Mouse (Mus musculus) hindbrain, embryonic 12.5 days (tissue): ENCODE measurements around the gene Prps1. TPM values are rescaled to one million over a fixed set of nuclear protein-coding genes. Genes with fewer than 3 reads are reported as not detected.
"Not testable (repeated sequence)": the region's sequence is repeated elsewhere in the genome, so short reads cannot be mapped to it uniquely, and the experiment has no call there.

Experiments used
- ATAC-seq: fragments of 200-750 bp; cut with Nextera tagmentation; 2 replicates; pipeline ENCODE4 v1.8.0; 2017; ENCODE audit warnings: moderate TSS enrichment; ENCODE audit not compliant: low FRiP score
- H3K27ac ChIP-seq: fragments of 300-500 bp; sonication (generic); 2 replicates; pipeline ENCODE4 v1.5.1; 2016; ENCODE audit warnings: mild to moderate bottlenecking
- H3K27me3 ChIP-seq: fragments of 300-500 bp; sonication (generic); 2 replicates; pipeline ENCODE4 v1.6.1; 2016; ENCODE audit warnings: mild to moderate bottlenecking
- H3K36me3 ChIP-seq: fragments of 300-500 bp; sonication (generic); 2 replicates; pipeline ENCODE4 v1.6.1; 2016; ENCODE audit warnings: mild to moderate bottlenecking
- H3K4me1 ChIP-seq: fragments of 300-500 bp; sonication (generic); 2 replicates; pipeline ENCODE4 v1.6.1; 2016
- H3K4me2 ChIP-seq: fragments of 300-500 bp; sonication (generic); replicated peaks from 2 replicates; pipeline ENCODE4 v1.6.1; 2016; ENCODE audit warnings: mild to moderate bottlenecking
- H3K4me3 ChIP-seq: fragments of 300-500 bp; sonication (generic); 2 replicates; pipeline ENCODE4 v1.5.1; 2016; ENCODE audit warnings: mild to moderate bottlenecking
- H3K9ac ChIP-seq: fragments of 300-500 bp; sonication (generic); 2 replicates; pipeline ENCODE4 v1.6.1; 2016; ENCODE audit warnings: mild to moderate bottlenecking, moderate library complexity
- H3K9me3 ChIP-seq: fragments of 300-500 bp; sonication (generic); replicated peaks from 2 replicates; pipeline ENCODE4 v1.6.1; 2016; ENCODE audit warnings: mild to moderate bottlenecking
- WGBS: fragments of 180-500 bp; shearing (Covaris S2); methylation state at CpG from one replicate; pipeline ENCODE4 v1.1.7; 2016; 5-methylcytosine and 5-hydroxymethylcytosine counted together
- polyA plus RNA-seq: library from polyadenylated mRNA; unstranded; fragments of >200 nt; fragmentation: Nextera tagmentation; extraction: Ambion mirVana; gene quantifications from 2 replicates; pipeline ENCODE4 v1.2.1, GENCODE M21; 2016

The Prps1 gene
- polyA plus RNA-seq, 1 experiment from 2014 or later, result 56.1 TPM

- Histone ChIP-seq H3K4me2 (no peak overlapping the region), H3K36me3 (no peaks in the 10 kb centered on the region), H3K9ac (no peak overlapping the region), H3K4me1 (0 out of 2 replicates have a peak, but pooled peaks cover 2% of the 10 kb centered on the region), H3K27me3 (peaks cover 46% of the 10 kb centered on the region), H3K4me3 (no peak overlapping the region), H3K27ac (no peak overlapping the region), H3K9me3 (no peaks in the 10 kb centered on the region)
- 41% methylated on average over 15 of the region's 15 CpGs for WGBS
- ATAC-seq, result peak; percentile 70
Measured at GRCm38 (mm10) chrX:140505497-140506238, 49.3 kb downstream of the Prps1 start.

GRCm38 (mm10) chrX:140506436-140507180, 50.2 kb downstream of the Prps1 start:
- no peak for ATAC-seq
- Histone ChIP-seq H3K4me2 (no peak overlapping the region), H3K27me3 (peaks cover 45% of the 10 kb centered on the region), H3K36me3 (no peaks in the 10 kb centered on the region), H3K4me1 (peaks cover 7% of the 10 kb centered on the region), H3K27ac (no peak overlapping the region), H3K4me3 (no peak overlapping the region), H3K9ac (no peak overlapping the region), H3K9me3 (no peaks in the 10 kb centered on the region)
- WGBS, result 73% methylated on average over 6 of the region's 6 CpGs

GRCm38 (mm10) chrX:140507377-140507776, 51.0 kb downstream of the Prps1 start:
- Histone ChIP-seq H3K4me3 (no peak overlapping the region), H3K36me3 (no peaks in the 10 kb centered on the region), H3K9me3 (no peaks in the 10 kb centered on the region), H3K9ac (no peak overlapping the region), H3K4me2 (no peak overlapping the region), H3K27me3 (peaks cover 44% of the 10 kb centered on the region), H3K4me1 (peaks cover 11% of the 10 kb centered on the region), H3K27ac (no peak overlapping the region)
- ATAC-seq, result no peak
- 92% methylated on average over 1 of the region's 1 CpGs for WGBS

DNA sequence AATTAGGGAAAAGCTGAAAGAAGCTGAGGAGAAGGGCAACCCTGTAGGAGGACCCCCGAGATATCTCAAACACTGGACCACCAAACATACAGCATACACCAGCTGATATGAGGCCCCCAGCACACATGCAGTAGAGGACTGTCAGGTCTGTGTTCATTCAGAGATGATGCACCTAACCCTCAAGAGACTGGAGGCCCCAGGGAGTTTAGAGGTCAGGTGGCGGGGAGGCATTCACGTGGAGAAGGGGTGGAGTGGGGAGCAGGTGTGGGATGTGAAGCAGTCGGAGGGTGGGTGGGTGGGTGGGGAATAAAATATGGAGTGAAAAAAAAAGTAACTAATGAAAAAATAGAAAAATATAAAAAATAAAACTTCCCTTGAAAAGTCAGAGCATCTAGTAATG, 52.4 kb downstream of the Prps1 start:
- H3K27ac ChIP-seq, H3K9me3 ChIP-seq, ATAC-seq, H3K4me2 ChIP-seq, H3K36me3 ChIP-seq, H3K9ac ChIP-seq, H3K4me3 ChIP-seq: not testable (repeated sequence)
- WGBS, result 82% methylated on average over 4 of the region's 4 CpGs
- H3K4me1 ChIP-seq, result peaks cover 11% of the 10 kb centered on the region
- H3K27me3 ChIP-seq, result peaks cover 49% of the 10 kb centered on the region

DNA sequence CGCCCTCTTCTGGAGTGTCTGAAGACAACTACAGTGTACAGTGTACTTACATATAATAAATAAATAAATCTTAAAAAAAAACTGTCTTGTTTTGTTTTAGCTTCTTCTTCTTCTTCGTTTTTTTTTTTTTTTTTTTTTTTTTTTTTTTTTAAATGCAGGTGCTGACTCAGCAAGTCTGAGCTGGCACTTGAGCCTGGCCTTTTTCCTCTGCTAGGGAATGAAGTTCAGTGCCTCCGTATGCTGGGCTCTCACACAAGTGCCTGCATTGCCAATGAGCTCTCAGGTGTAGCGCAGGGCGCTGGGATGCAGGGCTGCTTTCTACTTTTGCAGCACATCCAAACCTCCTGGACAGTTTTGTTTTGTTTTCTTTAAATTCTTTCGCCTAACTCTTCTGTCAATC, 53.4 kb downstream of the Prps1 start:
- H3K36me3 ChIP-seq, result no peaks in the 10 kb centered on the region
- H3K9me3 ChIP-seq, result no peaks in the 10 kb centered on the region
- peaks cover 52% of the 10 kb centered on the region for H3K27me3 ChIP-seq
- peaks cover 11% of the 10 kb centered on the region for H3K4me1 ChIP-seq
- H3K4me3 ChIP-seq, result no peak overlapping the region
- 48% methylated on average over 6 of the region's 6 CpGs for WGBS
- ATAC-seq, result no peak
- no peak overlapping the region for H3K9ac ChIP-seq
- H3K27ac ChIP-seq, result no peak overlapping the region
- H3K4me2 ChIP-seq, result no peak overlapping the region

DNA sequence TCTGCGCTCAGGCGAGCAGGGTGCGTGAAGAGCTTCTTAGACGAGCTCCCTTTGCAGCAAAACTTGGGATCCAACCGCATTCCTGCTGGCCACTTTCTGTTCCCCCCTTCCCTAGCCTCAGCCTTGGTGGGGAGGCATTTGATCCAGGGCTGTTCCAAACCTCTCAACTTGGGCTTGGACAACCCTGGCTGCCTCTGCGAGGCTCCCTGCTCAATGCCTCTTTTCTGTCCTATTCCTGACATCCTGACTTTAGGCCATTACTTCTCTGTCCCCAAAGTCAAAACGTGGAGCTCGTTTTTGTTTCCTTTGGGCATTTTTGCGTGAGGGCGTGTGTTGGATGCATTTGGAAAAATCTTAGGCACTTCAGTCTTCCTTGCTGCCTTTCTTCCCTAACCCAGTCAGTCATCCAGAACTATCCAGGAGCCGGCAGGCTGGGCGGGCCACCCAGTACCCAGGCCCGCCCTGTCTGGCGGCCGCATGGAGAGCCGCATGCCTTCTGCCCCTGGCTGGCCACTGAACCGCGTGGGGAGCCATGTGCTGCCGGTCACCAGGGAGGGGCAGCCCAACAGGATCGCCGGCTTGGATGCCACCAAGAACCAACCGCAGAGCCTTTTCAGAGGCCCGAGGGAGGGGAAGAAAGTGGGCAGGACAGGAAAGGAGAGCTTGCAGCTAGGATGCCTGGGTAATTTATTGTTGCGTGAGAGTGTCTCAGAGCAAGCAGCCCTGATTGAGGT, 54.5 kb downstream of the Prps1 start:
- no peaks in the 10 kb centered on the region for H3K36me3 ChIP-seq
- H3K27me3 ChIP-seq, result peaks cover 55% of the 10 kb centered on the region
- no peak overlapping the region for H3K9ac ChIP-seq
- peaks cover 10% of the 10 kb centered on the region for H3K4me1 ChIP-seq
- peak; percentile 63; the same call in 1 of the 2 replicates for ATAC-seq
- WGBS, result 36% methylated on average over 24 of the region's 24 CpGs
- 0 out of 2 replicates have a peak overlapping the region, but pooled peaks have one; percentile 7 for H3K4me3 ChIP-seq
- H3K9me3 ChIP-seq, result no peaks in the 10 kb centered on the region
- no peak overlapping the region for H3K27ac ChIP-seq
- H3K4me2 ChIP-seq, result peak overlapping the region; percentile 43

DNA sequence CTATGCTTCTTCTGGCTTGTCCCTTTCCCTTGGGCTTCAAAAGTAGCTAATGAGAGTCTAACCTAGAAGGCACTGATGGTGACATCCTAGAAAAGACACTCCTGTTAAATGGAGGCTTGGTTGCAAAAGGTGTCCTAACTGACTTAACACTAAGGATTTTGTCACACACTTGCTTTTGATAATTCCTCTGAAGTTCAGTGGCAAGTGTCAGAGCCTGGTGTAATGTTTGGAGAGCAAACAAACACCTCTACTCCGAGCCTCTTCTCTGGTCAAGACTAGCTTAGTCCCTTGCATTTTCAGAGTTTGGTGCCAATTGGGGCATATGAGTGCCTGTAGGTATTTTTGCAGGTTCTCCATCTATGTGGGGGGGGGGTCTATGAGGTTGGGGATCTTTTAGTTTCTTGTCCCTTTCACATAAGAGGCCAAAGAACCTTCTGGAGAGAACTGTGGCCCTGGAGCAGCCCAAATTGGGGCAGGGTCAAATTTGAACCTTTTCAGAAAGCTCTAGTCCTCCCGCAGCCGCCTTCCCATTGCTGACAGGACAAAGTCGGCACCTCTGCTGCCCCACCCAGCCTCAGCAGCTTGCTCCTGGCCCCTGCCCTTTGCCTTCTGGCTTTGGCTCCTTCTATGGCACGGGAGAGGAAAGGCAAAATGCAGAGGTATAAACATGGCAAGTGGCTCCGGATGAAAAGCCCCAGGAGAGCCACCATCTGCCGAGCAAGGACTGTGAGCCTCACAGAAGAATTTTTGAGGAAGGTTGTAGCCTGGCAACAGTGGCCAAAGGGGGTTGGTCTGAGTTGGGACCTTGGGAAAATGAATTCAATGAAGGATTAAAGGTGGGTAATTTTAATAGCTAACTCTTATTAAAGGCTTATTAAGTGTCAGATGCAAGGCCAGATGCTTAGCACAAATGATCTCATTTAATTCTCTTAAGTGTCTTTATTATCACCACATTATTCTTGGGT, 55.6 kb downstream of the Prps1 start:
- Histone ChIP-seq H3K36me3 (no peaks in the 10 kb centered on the region), H3K9ac (no peak overlapping the region), H3K4me3 (no peak overlapping the region), H3K27me3 (peaks cover 49% of the 10 kb centered on the region), H3K4me1 (peaks cover 9% of the 10 kb centered on the region), H3K4me2 (no peak overlapping the region), H3K9me3 (no peaks in the 10 kb centered on the region), H3K27ac (no peak overlapping the region)
- no peak for ATAC-seq
- WGBS, result 40% methylated on average over 7 of the region's 7 CpGs

DNA sequence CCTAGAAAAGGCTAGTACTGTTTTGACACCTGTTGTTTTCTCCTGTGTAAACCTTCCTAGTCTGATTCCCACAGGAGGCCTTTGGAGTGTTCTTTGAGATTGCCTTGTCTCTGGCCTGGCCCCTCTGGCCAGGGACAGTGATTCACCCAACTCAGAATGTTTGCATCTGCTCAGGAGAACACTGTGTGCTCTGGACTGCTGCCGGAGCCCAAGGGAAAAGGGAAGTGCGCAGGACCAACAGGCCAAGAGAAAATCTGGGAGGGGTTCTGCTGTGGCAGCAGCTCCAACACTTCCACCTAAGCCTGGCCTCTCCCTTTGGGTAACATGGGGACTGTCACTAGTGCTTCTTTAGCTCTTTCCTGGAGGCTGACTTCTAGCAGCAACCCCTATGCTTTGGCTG, 57.0 kb downstream of the Prps1 start:
- Histone ChIP-seq H3K27ac (no peak overlapping the region), H3K4me1 (peaks cover 9% of the 10 kb centered on the region), H3K27me3 (peaks cover 56% of the 10 kb centered on the region), H3K36me3 (no peaks in the 10 kb centered on the region), H3K4me2 (no peak overlapping the region), H3K9me3 (no peaks in the 10 kb centered on the region), H3K4me3 (no peak overlapping the region), H3K9ac (no peak overlapping the region)
- WGBS, result 82% methylated on average over 2 of the region's 2 CpGs
- ATAC-seq, result no peak

- Histone ChIP-seq H3K4me1 (peaks cover 3% of the 10 kb centered on the region; the same call in 1 of the 2 replicates), H3K4me2 (no peak overlapping the region), H3K9me3 (no peaks in the 10 kb centered on the region), H3K9ac (no peak overlapping the region), H3K4me3 (no peak overlapping the region), H3K27me3 (peaks cover 53% of the 10 kb centered on the region), H3K36me3 (no peaks in the 10 kb centered on the region), H3K27ac (no peak overlapping the region)
- ATAC-seq, result no peak
- whole genome bisulfite sequencing, result 84% methylated on average over 8 of the region's 8 CpGs
Measured at GRCm38 (mm10) chrX:140518351-140518750, 61.9 kb downstream of the Prps1 start.

DNA sequence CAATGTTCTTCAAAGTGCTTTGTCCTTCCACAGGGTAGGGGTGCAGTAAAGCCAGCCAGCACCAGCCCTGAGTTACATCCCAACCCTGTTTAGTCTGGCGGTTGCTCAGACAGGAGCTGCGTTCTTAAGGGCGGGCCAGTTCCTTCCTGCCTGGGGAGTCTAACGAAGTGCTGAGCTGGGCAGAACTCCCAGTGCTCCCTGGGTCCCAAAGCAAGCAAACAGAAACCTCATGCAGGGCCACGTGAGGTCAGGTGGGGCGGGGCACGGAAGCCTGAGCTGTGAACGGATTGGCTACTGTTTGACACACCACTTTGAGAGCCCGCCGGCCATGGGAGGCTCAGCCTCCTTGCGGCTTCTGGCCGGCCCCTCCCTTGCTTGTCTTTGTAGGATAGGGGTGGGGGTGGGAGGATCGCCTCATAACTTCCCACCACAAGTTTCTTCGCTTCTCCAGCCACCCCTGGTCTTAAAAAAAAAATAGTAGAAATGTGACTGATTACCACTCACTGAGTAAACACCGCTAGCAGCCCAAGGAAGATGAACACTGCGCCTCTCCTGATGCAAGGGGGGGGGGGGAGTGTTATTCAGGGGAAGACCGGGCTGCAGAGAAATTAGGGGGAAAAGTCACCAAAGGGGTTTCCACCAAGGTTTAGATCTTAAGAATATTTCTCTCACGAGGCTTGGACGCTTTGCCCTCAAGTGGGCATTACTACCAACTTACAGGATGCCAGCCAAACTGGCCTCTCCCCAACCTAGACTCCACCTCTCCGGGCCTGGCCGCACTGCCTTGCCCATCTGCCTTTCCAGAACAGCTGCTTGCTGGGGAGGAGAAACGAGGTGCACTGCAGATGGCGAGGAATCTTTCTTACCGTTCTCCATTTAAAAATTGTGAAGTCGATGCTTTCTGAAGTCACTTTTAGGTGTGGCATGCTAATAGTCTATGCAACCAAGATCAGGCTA, 64.0 kb downstream of the Prps1 start:
- Histone ChIP-seq H3K9ac (no peak overlapping the region), H3K27me3 (peaks cover 45% of the 10 kb centered on the region), H3K4me3 (peak overlapping the region; percentile 10; the same call in 1 of the 2 replicates), H3K9me3 (no peaks in the 10 kb centered on the region), H3K4me2 (peak overlapping the region; percentile 44), H3K4me1 (peaks cover 3% of the 10 kb centered on the region; the same call in 1 of the 2 replicates), H3K36me3 (no peaks in the 10 kb centered on the region), H3K27ac (no peak overlapping the region)
- peak; percentile 91 for ATAC-seq
- WGBS, result 22% methylated on average over 25 of the region's 25 CpGs
